Mouse (Mus musculus): ENCODE results near the gene Sox5. TPM values are rescaled to one million over a fixed set of nuclear protein-coding genes. Genes with fewer than 3 reads are reported as not detected.
"Not testable (repeated sequence)": the region's sequence is repeated elsewhere in the genome, so short reads cannot be mapped to it uniquely, and the experiment has no call there.

The Sox5 gene
- polyA plus RNA-seq, 1 experiment from 2014 or later = 14.1 TPM

GRCm38 (mm10) chr6:144298641-144299502 is 482.9 kb downstream of the Sox5 start:
- peaks cover 9% of the 10 kb centered on the region; the same call in 1 of the 2 replicates for H3K4me1 ChIP-seq
- no peak overlapping the region for H3K9ac ChIP-seq
- 56% methylated on average over 23 of the region's 23 CpGs for WGBS
- 0 out of 2 replicates have a peak overlapping the region, but pooled peaks have one; percentile 14 for H3K4me2 ChIP-seq
- peaks cover 9% of the 10 kb centered on the region; the same call in 1 of the 2 replicates for H3K9me3 ChIP-seq (replicated peaks)
- no peaks in the 10 kb centered on the region for H3K27me3 ChIP-seq
- no peak for ATAC-seq (replicated peaks; ENCODE audit: low FRiP score)
- H3K4me3 ChIP-seq (replicated peaks) = no peak overlapping the region
- H3K27ac ChIP-seq = no peak overlapping the region
- 0 out of 2 replicates have a peak, but pooled peaks cover 3% of the 10 kb centered on the region for H3K36me3 ChIP-seq

GRCm38 (mm10) chr6:144297846-144298245 is 483.9 kb downstream of the Sox5 start:
- no peak for ATAC-seq (replicated peaks; ENCODE audit: low FRiP score)
- Histone ChIP-seq H3K36me3 (0 out of 2 replicates have a peak, but pooled peaks cover 3% of the 10 kb centered on the region), H3K4me2 (no peak overlapping the region), H3K9ac (no peak overlapping the region), H3K4me3 (replicated peaks) (no peak overlapping the region), H3K9me3 (replicated peaks) (peaks cover 9% of the 10 kb centered on the region; the same call in 1 of the 2 replicates), H3K27ac (no peak overlapping the region), H3K27me3 (no peaks in the 10 kb centered on the region), H3K4me1 (peaks cover 9% of the 10 kb centered on the region; the same call in 1 of the 2 replicates)
- 75% methylated on average over 5 of the region's 5 CpGs for WGBS

- H3K4me1 ChIP-seq = peaks cover 9% of the 10 kb centered on the region; the same call in 1 of the 2 replicates
- ATAC-seq (replicated peaks; ENCODE audit: low FRiP score) = no peak
- no peak overlapping the region for H3K9ac ChIP-seq
- H3K27me3 ChIP-seq = no peaks in the 10 kb centered on the region
- H3K4me2 ChIP-seq = no peak overlapping the region
- 88% methylated on average over 1 of the region's 1 CpGs for WGBS
- H3K27ac ChIP-seq = no peak overlapping the region
- H3K36me3 ChIP-seq = 0 out of 2 replicates have a peak, but pooled peaks cover 3% of the 10 kb centered on the region
- no peak overlapping the region for H3K4me3 ChIP-seq (replicated peaks)
- peaks cover 9% of the 10 kb centered on the region; the same call in 1 of the 2 replicates for H3K9me3 ChIP-seq (replicated peaks)
Measured at GRCm38 (mm10) chr6:144297131-144297530, 484.6 kb downstream of the Sox5 start.

- Histone ChIP-seq H3K4me2 (no peak overlapping the region), H3K9me3 (replicated peaks) (peaks cover 9% of the 10 kb centered on the region; the same call in 1 of the 2 replicates), H3K4me3 (replicated peaks) (no peak overlapping the region), H3K36me3 (0 out of 2 replicates have a peak, but pooled peaks cover 3% of the 10 kb centered on the region), H3K9ac (no peak overlapping the region), H3K4me1 (no peaks in the 10 kb centered on the region), H3K27me3 (no peaks in the 10 kb centered on the region), H3K27ac (no peak overlapping the region)
- no peak for ATAC-seq (replicated peaks; ENCODE audit: low FRiP score)
- WGBS = 95% methylated on average over 4 of the region's 4 CpGs
Measured at GRCm38 (mm10) chr6:144291526-144291925, 490.3 kb downstream of the Sox5 start.

GRCm38 (mm10) chr6:144286122-144286521 is 495.7 kb downstream of the Sox5 start:
- Histone ChIP-seq H3K27ac (no peak overlapping the region), H3K4me3 (replicated peaks) (no peak overlapping the region), H3K9me3 (replicated peaks) (no peaks in the 10 kb centered on the region), H3K27me3 (no peaks in the 10 kb centered on the region), H3K9ac (no peak overlapping the region), H3K36me3 (no peaks in the 10 kb centered on the region), H3K4me2 (no peak overlapping the region), H3K4me1 (no peaks in the 10 kb centered on the region)
- WGBS = 81% methylated on average over 4 of the region's 4 CpGs
- ATAC-seq (replicated peaks; ENCODE audit: low FRiP score) = no peak

- ATAC-seq (replicated peaks; ENCODE audit: low FRiP score) = no peak
- 61% methylated on average over 8 of the region's 8 CpGs for WGBS
Measured at GRCm38 (mm10) chr6:144283191-144283590, 498.6 kb downstream of the Sox5 start.

GRCm38 (mm10) chr6:144282756-144283155 is 499.0 kb downstream of the Sox5 start:
- Histone ChIP-seq H3K4me1 (peaks cover 6% of the 10 kb centered on the region; the same call in 1 of the 2 replicates), H3K9ac (no peak overlapping the region), H3K27ac (no peak overlapping the region), H3K36me3 (no peaks in the 10 kb centered on the region), H3K27me3 (no peaks in the 10 kb centered on the region), H3K4me2 (no peak overlapping the region), H3K9me3 (replicated peaks) (no peaks in the 10 kb centered on the region), H3K4me3 (replicated peaks) (no peak overlapping the region)
- ATAC-seq (replicated peaks; ENCODE audit: low FRiP score) = no peak
- WGBS = 74% methylated on average over 12 of the region's 12 CpGs

More at GRCm38 (mm10) chr6:144283191-144283590, 498.6 kb downstream of the Sox5 start:
- Histone ChIP-seq H3K4me3 (replicated peaks) (no peak overlapping the region), H3K9me3 (replicated peaks) (no peaks in the 10 kb centered on the region), H3K36me3 (no peaks in the 10 kb centered on the region), H3K4me2 (no peak overlapping the region), H3K27me3 (no peaks in the 10 kb centered on the region), H3K4me1 (peaks cover 6% of the 10 kb centered on the region; the same call in 1 of the 2 replicates), H3K27ac (no peak overlapping the region), H3K9ac (no peak overlapping the region)

- no peak overlapping the region for H3K4me3 ChIP-seq (replicated peaks)
- no peak overlapping the region for H3K27ac ChIP-seq
- no peak for ATAC-seq (replicated peaks; ENCODE audit: low FRiP score)
- H3K9me3 ChIP-seq (replicated peaks) = no peaks in the 10 kb centered on the region
- peaks cover 6% of the 10 kb centered on the region; the same call in 1 of the 2 replicates for H3K4me1 ChIP-seq
- H3K36me3 ChIP-seq = no peaks in the 10 kb centered on the region
- no peak overlapping the region for H3K4me2 ChIP-seq
- 91% methylated on average over 3 of the region's 3 CpGs for WGBS
- no peak overlapping the region for H3K9ac ChIP-seq
- H3K27me3 ChIP-seq = no peaks in the 10 kb centered on the region
Measured at GRCm38 (mm10) chr6:144281661-144282060, 500.1 kb downstream of the Sox5 start.

- no peaks in the 10 kb centered on the region for H3K36me3 ChIP-seq
- H3K27me3 ChIP-seq = no peaks in the 10 kb centered on the region
- no peaks in the 10 kb centered on the region for H3K9me3 ChIP-seq (replicated peaks)
- H3K27ac ChIP-seq = no peak overlapping the region
- H3K9ac ChIP-seq = no peak overlapping the region
- no peak overlapping the region for H3K4me3 ChIP-seq (replicated peaks)
- H3K4me1 ChIP-seq = peaks cover 6% of the 10 kb centered on the region; the same call in 1 of the 2 replicates
- H3K4me2 ChIP-seq = no peak overlapping the region
- ATAC-seq (replicated peaks; ENCODE audit: low FRiP score) = no peak
- WGBS = 42% methylated on average over 13 of the region's 13 CpGs
Measured at GRCm38 (mm10) chr6:144278505-144279053, 503.2 kb downstream of the Sox5 start.

- H3K9ac ChIP-seq = not testable (repeated sequence)
- WGBS = 51% methylated on average over 4 of the region's 4 CpGs
Measured at GRCm38 (mm10) chr6:144273425-144273824, 508.4 kb downstream of the Sox5 start.

GRCm38 (mm10) chr6:144271326-144271725 is 510.5 kb downstream of the Sox5 start:
- H3K36me3 ChIP-seq = no peaks in the 10 kb centered on the region
- no peaks in the 10 kb centered on the region for H3K9me3 ChIP-seq (replicated peaks)
- H3K27ac ChIP-seq = no peak overlapping the region
- H3K27me3 ChIP-seq = no peaks in the 10 kb centered on the region
- no peak overlapping the region for H3K4me3 ChIP-seq (replicated peaks)
- whole genome bisulfite sequencing = 88% methylated on average over 2 of the region's 2 CpGs
- ATAC-seq (replicated peaks; ENCODE audit: low FRiP score) = no peak
- H3K9ac ChIP-seq = no peak overlapping the region
- H3K4me2 ChIP-seq = no peak overlapping the region
- H3K4me1 ChIP-seq = no peaks in the 10 kb centered on the region

More at GRCm38 (mm10) chr6:144273425-144273824, 508.4 kb downstream of the Sox5 start:
- H3K4me1 ChIP-seq; ATAC-seq (replicated peaks; ENCODE audit: low FRiP score); H3K27me3 ChIP-seq; H3K4me2 ChIP-seq; H3K27ac ChIP-seq; H3K36me3 ChIP-seq; H3K9me3 ChIP-seq (replicated peaks); H3K4me3 ChIP-seq (replicated peaks): not testable (repeated sequence)

GRCm38 (mm10) chr6:144270306-144270705 is 511.5 kb downstream of the Sox5 start:
- Histone ChIP-seq H3K36me3 (no peaks in the 10 kb centered on the region), H3K9ac (no peak overlapping the region), H3K4me3 (replicated peaks) (no peak overlapping the region), H3K9me3 (replicated peaks) (no peaks in the 10 kb centered on the region), H3K4me2 (no peak overlapping the region), H3K27me3 (no peaks in the 10 kb centered on the region), H3K4me1 (no peaks in the 10 kb centered on the region), H3K27ac (no peak overlapping the region)
- WGBS = 82% methylated on average over 3 of the region's 3 CpGs
- no peak for ATAC-seq (replicated peaks; ENCODE audit: low FRiP score)

Measured in kidney, embryonic 15.5 days (tissue).